Mouse (Mus musculus) spleen, adult 18-20 months (tissue): ENCODE results near the gene Yy1.

Experiments
- DNase-seq, 2 experiments: peaks; one replicate each; pipeline ENCODE4 v3.0.0; 2022; ENCODE audit warnings: mixed read lengths in 2 of 2

Gene Yy1

GRCm38 (mm10) chr12:108780108-108780877, 12.5 kb upstream of the Yy1 start:
- DNase-seq = no peak

- DNase-seq = no peak
Measured at GRCm38 (mm10) chr12:108785161-108785560, 7.6 kb upstream of the Yy1 start.

- no peak for DNase-seq
Measured at GRCm38 (mm10) chr12:108787329-108787728, 5.4 kb upstream of the Yy1 start.

GRCm38 (mm10) chr12:108792152-108792545, 624 bp upstream of the Yy1 start:
- DNase-seq = peak; percentile 66 to 78

- DNase-seq = peak; percentile 42 to 48
Measured at GRCm38 (mm10) chr12:108793453-108793941, 724 bp downstream of the Yy1 start.

GRCm38 (mm10) chr12:108794078-108794711, 1.4 kb downstream of the Yy1 start:
- DNase-seq = peak; percentile 74 to 76

- DNase-seq = no peak
Measured at GRCm38 (mm10) chr12:108794979-108795537, 2.3 kb downstream of the Yy1 start.

GRCm38 (mm10) chr12:108801613-108802012, 8.8 kb downstream of the Yy1 start:
- no peak for DNase-seq

GRCm38 (mm10) chr12:108804388-108804787, 11.6 kb downstream of the Yy1 start:
- DNase-seq = no peak

GRCm38 (mm10) chr12:108808465-108808864, 15.7 kb downstream of the Yy1 start:
- DNase-seq = no peak

GRCm38 (mm10) chr12:108809771-108810170, 17.0 kb downstream of the Yy1 start:
- DNase-seq = no peak

GRCm38 (mm10) chr12:108810309-108810708, 17.5 kb downstream of the Yy1 start:
- DNase-seq = no peak

GRCm38 (mm10) chr12:108811133-108811532, 18.4 kb downstream of the Yy1 start:
- no peak for DNase-seq

GRCm38 (mm10) chr12:108812463-108812862, 19.7 kb downstream of the Yy1 start:
- no peak for DNase-seq

- DNase-seq = no peak
Measured at GRCm38 (mm10) chr12:108814470-108814869, 21.7 kb downstream of the Yy1 start.

GRCm38 (mm10) chr12:108816569-108816968, 23.8 kb downstream of the Yy1 start:
- no peak for DNase-seq

GRCm38 (mm10) chr12:108820461-108820860, 27.7 kb downstream of the Yy1 start:
- DNase-seq = no peak

- no peak for DNase-seq
Measured at GRCm38 (mm10) chr12:108823036-108823435, 30.3 kb downstream of the Yy1 start.

GRCm38 (mm10) chr12:108824225-108824874, 31.6 kb downstream of the Yy1 start:
- DNase-seq = no peak

- DNase-seq = no peak
Measured at GRCm38 (mm10) chr12:108825561-108826224, 32.9 kb downstream of the Yy1 start.

- DNase-seq = no peak
Measured at GRCm38 (mm10) chr12:108826282-108826957, 33.6 kb downstream of the Yy1 start.

- no peak for DNase-seq
Measured at GRCm38 (mm10) chr12:108826958-108827535, 34.3 kb downstream of the Yy1 start.
